Mouse (Mus musculus) brain, embryonic 14.5 days (tissue): ENCODE results near the gene Cflar. TPM values are rescaled to one million over a fixed set of nuclear protein-coding genes. Genes with fewer than 3 reads are reported as not detected.
"Not testable (repeated sequence)": the region's sequence is repeated elsewhere in the genome, so short reads cannot be mapped to it uniquely, and the experiment has no call there.

ENCODE experiments used
- DNase-seq: peaks from one replicate; pipeline ENCODE4 v3.0.0-alpha.2; 2011; ENCODE audit warnings: low read depth
- CTCF ChIP-seq: fragments of 200-500 bp; IDR thresholded peaks from 2 replicates; pipeline ENCODE4 v1.5.1; 2012; ENCODE audit warnings: inconsistent platforms, mild to moderate bottlenecking, moderate library complexity, borderline replicate concordance; ENCODE audit not compliant: insufficient read depth, insufficient read length; ENCODE audit errors: extremely low read depth
- POLR2A ChIP-seq: fragments of 200-500 bp; IDR thresholded peaks from 2 replicates; pipeline ENCODE4 v1.6.1; 2012; ENCODE audit warnings: mild to moderate bottlenecking, inconsistent platforms, borderline replicate concordance; ENCODE audit not compliant: poor library complexity, insufficient read depth, insufficient read length, severe bottlenecking; ENCODE audit errors: extremely low read depth
- polyA plus RNA-seq: library from polyadenylated mRNA; depleted of rRNA; stranded (reverse); fragments of >200 nt; gene quantifications from 2 replicates; pipeline ENCODE4 v1.2.3, GENCODE M21; 2012

Cflar gene
- polyA plus RNA-seq, 1 experiment: 12.3 TPM

- TF ChIP-seq CTCF (peak; percentile 62; the same call in 1 of the 2 replicates), POLR2A (no peak)
- peak; percentile 56 for DNase-seq
Measured at GRCm38 (mm10) chr1:58746880-58747279, 35.6 kb downstream of the Cflar start.

GRCm38 (mm10) chr1:58759451-58759850 lies 48.1 kb downstream of the Cflar start:
- no peak for DNase-seq
- TF ChIP-seq CTCF (no peak), POLR2A (no peak)

DNA sequence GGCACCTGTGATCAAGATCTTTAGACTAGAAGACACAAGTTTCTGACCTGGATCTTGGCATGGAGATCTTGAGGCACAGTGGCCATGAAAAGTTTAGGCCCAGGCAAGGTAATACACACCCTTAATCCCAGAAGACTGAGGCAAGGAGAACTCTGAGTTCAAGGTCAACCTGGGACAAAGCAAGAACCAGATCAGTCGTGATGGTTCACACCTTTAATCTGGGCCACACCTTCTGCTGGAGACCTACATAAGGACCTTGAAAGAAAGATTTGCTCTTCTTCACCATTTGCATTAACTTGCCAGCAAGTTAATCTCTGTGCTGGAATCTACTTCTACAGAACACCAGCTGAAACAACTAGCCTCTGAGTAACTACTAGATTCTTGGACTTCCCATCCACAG lies 49.3 kb downstream of the Cflar start:
- TF ChIP-seq POLR2A: no peak
- TF ChIP-seq CTCF: no peak
- no peak for DNase-seq

DNA sequence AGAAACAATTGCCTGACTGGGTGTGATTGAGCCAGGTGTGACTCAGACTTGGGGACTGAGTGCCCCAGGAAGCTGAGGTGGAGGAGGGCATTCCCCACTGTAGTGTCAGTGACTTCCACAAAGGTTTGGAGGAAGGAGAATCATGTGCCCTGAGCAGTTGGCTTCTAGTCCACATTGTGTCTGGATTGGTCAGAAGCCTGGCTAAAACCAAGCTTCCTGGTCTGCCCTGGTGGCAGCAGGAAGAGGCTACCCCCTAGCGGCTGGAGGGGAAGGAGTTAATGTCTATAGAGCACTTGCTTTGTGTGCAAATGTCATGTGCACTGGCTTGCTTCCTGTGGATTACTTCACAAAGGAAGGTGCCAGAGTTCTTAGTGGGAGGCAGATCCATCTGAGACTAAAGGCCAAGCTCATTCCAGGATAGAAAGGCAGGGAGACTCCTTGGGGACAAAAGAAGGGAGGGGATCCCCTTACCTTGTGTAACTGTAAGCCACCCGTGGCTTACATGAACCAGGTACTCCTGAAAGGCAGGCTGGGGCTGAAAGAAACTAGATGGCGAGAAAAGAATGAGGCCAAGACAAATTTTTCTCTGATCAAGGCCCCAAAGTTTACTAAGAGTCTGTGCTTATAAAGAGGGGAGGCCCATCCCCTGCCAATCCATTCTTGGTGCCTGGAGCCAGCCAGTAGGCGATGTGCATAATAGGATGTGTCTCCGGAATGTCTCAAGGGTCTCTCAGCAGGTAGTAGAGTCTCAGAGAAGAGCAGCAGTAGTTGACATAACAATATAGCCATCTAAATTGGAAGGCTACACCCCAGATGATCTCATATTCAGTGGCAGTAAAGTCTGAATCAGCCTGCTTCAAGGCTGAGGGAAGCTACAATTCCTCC lies 50.3 kb downstream of the Cflar start:
- not testable (repeated sequence) for DNase-seq

DNA sequence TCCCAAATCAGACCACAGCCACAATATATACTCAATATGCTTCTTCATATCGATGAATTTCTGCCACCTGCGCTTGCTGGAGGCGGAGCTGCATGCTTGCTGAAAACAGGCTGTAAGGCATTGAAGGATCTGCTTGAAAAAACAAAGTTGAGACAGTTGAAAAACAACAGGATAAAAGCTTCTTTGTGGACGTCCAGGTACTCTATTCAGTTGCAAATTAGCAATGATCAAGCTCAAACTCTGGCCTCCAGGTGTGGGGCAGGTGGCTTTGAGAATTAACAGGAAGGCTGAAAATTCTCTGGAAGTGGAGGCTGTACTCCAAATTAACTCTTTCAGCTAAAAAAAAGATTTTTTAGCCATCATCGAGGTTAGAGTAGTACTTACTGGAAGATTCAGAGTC lies 51.3 kb downstream of the Cflar start:
- no peak for DNase-seq
- TF ChIP-seq CTCF (no peak), POLR2A (no peak)

GRCm38 (mm10) chr1:58766446-58766845 lies 55.1 kb downstream of the Cflar start:
- DNase-seq: not testable (repeated sequence)

- TF ChIP-seq CTCF (no peak), POLR2A (no peak)
Measured at GRCm38 (mm10) chr1:58769136-58769535, 57.8 kb downstream of the Cflar start.

DNA sequence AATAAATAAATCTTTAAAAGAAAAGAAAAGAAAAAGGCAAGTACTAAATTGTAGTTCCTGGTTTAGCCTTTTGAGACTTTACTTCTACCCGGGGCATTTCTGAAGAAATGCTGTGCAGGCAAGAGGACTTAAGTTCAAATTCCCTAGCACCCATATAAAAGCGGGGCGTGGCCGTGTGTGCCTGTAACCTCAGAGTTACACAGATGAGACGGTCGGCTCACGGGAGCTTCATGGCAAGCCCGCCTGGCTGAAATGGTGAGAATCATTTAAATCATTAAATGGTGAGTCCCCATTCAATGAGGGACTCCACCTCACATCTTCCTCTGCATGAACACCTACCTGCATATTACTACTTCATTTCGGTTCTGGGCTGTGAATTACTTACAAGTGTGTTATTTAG lies 58.4 kb downstream of the Cflar start:
- DNase-seq: no peak
- TF ChIP-seq POLR2A (no peak), CTCF (no peak)

More at GRCm38 (mm10) chr1:58769136-58769535, 57.8 kb downstream of the Cflar start:
- DNase-seq: no peak

- no peak for TF ChIP-seq POLR2A
- peak; percentile 57; the same call in 1 of the 2 replicates for TF ChIP-seq CTCF
- peak; percentile 65 for DNase-seq
Measured at GRCm38 (mm10) chr1:58770111-58770720, 58.9 kb downstream of the Cflar start.

DNA sequence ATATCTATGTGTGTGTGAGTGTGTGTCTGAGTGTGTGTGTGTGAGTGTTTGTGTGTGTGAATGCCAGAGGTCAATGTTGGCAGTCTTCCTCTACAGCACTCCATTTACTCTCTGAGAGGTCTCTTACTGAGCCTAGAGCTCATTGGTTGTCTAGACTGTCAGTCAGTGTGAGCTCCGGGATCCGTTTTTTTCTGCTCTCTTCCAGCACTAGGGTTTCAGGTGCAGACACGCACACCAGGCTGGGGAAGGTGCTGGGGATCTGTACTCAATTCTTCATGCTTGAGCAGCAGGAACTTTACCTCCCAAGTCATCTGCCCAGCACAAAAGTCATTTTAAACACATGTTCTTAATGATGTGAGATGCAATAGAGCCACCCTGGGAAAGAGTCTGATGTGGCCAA lies 60.8 kb downstream of the Cflar start:
- DNase-seq: no peak
- TF ChIP-seq POLR2A: no peak
- TF ChIP-seq CTCF: no peak

DNA sequence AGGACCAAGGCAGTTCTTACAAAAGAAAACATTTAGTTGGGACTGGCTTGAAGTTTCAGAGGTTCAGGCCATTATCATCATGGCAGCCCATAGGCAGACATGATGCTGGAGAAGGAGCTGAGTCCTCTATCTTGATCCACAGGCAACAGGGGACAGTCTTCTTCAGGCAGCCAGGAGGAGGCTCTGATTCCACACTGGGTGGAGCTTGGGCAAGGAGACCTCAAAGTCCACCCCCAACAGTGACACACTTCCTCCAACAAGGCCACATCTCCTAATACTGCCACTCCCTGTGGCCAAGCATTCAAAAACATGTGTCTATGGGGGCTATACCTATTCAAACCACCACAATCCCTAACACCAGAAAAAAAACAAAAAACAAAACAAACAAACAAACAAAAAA lies 62.0 kb downstream of the Cflar start:
- no peak for TF ChIP-seq POLR2A
- TF ChIP-seq CTCF: no peak
- no peak for DNase-seq

GRCm38 (mm10) chr1:58773905-58774304 lies 62.6 kb downstream of the Cflar start:
- DNase-seq: no peak
- TF ChIP-seq CTCF: no peak
- no peak for TF ChIP-seq POLR2A

GRCm38 (mm10) chr1:58775361-58775760 lies 64.1 kb downstream of the Cflar start:
- TF ChIP-seq CTCF (no peak), POLR2A (no peak)
- no peak for DNase-seq

GRCm38 (mm10) chr1:58777583-58777982 lies 66.3 kb downstream of the Cflar start:
- TF ChIP-seq CTCF: no peak
- no peak for TF ChIP-seq POLR2A

More at GRCm38 (mm10) chr1:58777583-58777982, 66.3 kb downstream of the Cflar start:
- DNase-seq: no peak
